Mouse (Mus musculus) thymus, adult 2 months (tissue): ENCODE results near the gene Utp11.

Experiments
- CTCF ChIP-seq: fragments of 200-500 bp; IDR thresholded peaks from 2 replicates; pipeline ENCODE4 v1.5.1; 2012; ENCODE audit warnings: mild to moderate bottlenecking, control low read depth, low read length, moderate library complexity, borderline replicate concordance; ENCODE audit not compliant: control insufficient read depth, poor library complexity, insufficient read depth; ENCODE audit errors: extremely low read depth
- POLR2A ChIP-seq: fragments of 200-500 bp; IDR thresholded peaks from 2 replicates; pipeline ENCODE4 v1.6.1; 2012; ENCODE audit warnings: mild to moderate bottlenecking, low read length, control low read depth, moderate library complexity; ENCODE audit not compliant: control insufficient read depth, poor library complexity, insufficient read depth; ENCODE audit errors: extremely low read depth

- TF ChIP-seq POLR2A (no peak), CTCF (no peak)
These were observed 7.8 kb upstream of the Utp11 start for GRCm38 (mm10) chr4:124701052-124701845.
